Mouse (Mus musculus): Measurements from ENCODE around the gene Tdrd3. TPM values are rescaled to one million over a fixed set of nuclear protein-coding genes. Genes with fewer than 3 reads are reported as not detected.

Tdrd3 gene
- polyA plus RNA-seq, 1 experiment, result 4.9 TPM

- TF ChIP-seq CEBPB (IDR thresholded peaks at IDR 0.05; ENCODE audit: low read depth) (no peak), MYOD1 (IDR thresholded peaks at IDR 0.05; ENCODE audit: control insufficient read depth, insufficient read length, low read depth) (no peak), FOSL1 (IDR thresholded peaks at IDR 0.05; ENCODE audit: insufficient read depth, low read length, poor library complexity, severe bottlenecking) (no peak), USF1 (IDR thresholded peaks at IDR 0.05; ENCODE audit: low read depth) (no peak), CTCF (IDR thresholded peaks at IDR 0.05; ENCODE audit: control insufficient read depth, insufficient read depth, insufficient read length) (no peak), MAX (IDR thresholded peaks at IDR 0.05) (no peak), MYOG (IDR thresholded peaks at IDR 0.05; ENCODE audit: control insufficient read depth, extremely low read depth, insufficient read length) (no peak)
- Histone ChIP-seq H3K79me2 (ENCODE audit: control insufficient read depth, insufficient read depth) (peaks cover 83% of the 10 kb centered on the region), H3ac (ENCODE audit: control insufficient read depth, insufficient read length, low read depth) (no peak overlapping the region), H3K4me3 (ENCODE audit: insufficient read depth, poor library complexity, severe bottlenecking) (no peak overlapping the region), H3K36me3 (ENCODE audit: control insufficient read depth, insufficient read depth) (peaks cover 3% of the 10 kb centered on the region), H3K27me3 (ENCODE audit: control insufficient read depth, insufficient read depth, insufficient read length) (no peaks in the 10 kb centered on the region), H3K79me3 (ENCODE audit: low read depth) (peaks cover 64% of the 10 kb centered on the region)
These were observed 4.1 kb downstream of the Tdrd3 start for GRCm38 (mm10) chr14:87420576-87420975.

- no peaks in the 10 kb centered on the region for H3K27me3 ChIP-seq (ENCODE audit: control insufficient read depth, insufficient read depth, insufficient read length)
- H3K79me3 ChIP-seq (ENCODE audit: low read depth), result peaks cover 66% of the 10 kb centered on the region
- H3ac ChIP-seq (ENCODE audit: control insufficient read depth, insufficient read length, low read depth), result no peak overlapping the region
- H3K79me2 ChIP-seq (ENCODE audit: control insufficient read depth, insufficient read depth), result peaks cover 96% of the 10 kb centered on the region
- no peak overlapping the region for H3K4me3 ChIP-seq (ENCODE audit: insufficient read depth, poor library complexity, severe bottlenecking)
- peaks cover 3% of the 10 kb centered on the region for H3K36me3 ChIP-seq (ENCODE audit: control insufficient read depth, insufficient read depth)
- TF ChIP-seq USF1 (IDR thresholded peaks at IDR 0.05; ENCODE audit: low read depth) (no peak), MYOD1 (IDR thresholded peaks at IDR 0.05; ENCODE audit: control insufficient read depth, insufficient read length, low read depth) (no peak), FOSL1 (IDR thresholded peaks at IDR 0.05; ENCODE audit: insufficient read depth, low read length, poor library complexity, severe bottlenecking) (no peak), CTCF (IDR thresholded peaks at IDR 0.05; ENCODE audit: control insufficient read depth, insufficient read depth, insufficient read length) (no peak), MYOG (IDR thresholded peaks at IDR 0.05; ENCODE audit: control insufficient read depth, extremely low read depth, insufficient read length) (no peak), CEBPB (IDR thresholded peaks at IDR 0.05; ENCODE audit: low read depth) (no peak), MAX (IDR thresholded peaks at IDR 0.05) (no peak)
These were observed 6.0 kb downstream of the Tdrd3 start for GRCm38 (mm10) chr14:87422432-87422831.

- Histone ChIP-seq H3ac (ENCODE audit: control insufficient read depth, insufficient read length, low read depth) (no peak overlapping the region), H3K79me2 (ENCODE audit: control insufficient read depth, insufficient read depth) (peaks cover 95% of the 10 kb centered on the region), H3K4me3 (ENCODE audit: insufficient read depth, poor library complexity, severe bottlenecking) (no peak overlapping the region), H3K27me3 (ENCODE audit: control insufficient read depth, insufficient read depth, insufficient read length) (no peaks in the 10 kb centered on the region), H3K36me3 (ENCODE audit: control insufficient read depth, insufficient read depth) (no peaks in the 10 kb centered on the region), H3K79me3 (ENCODE audit: low read depth) (peaks cover 61% of the 10 kb centered on the region)
- TF ChIP-seq MYOG (IDR thresholded peaks at IDR 0.05; ENCODE audit: control insufficient read depth, extremely low read depth, insufficient read length), result no peak
- TF ChIP-seq MAX (IDR thresholded peaks at IDR 0.05), result no peak
- no peak for TF ChIP-seq MYOD1 (IDR thresholded peaks at IDR 0.05; ENCODE audit: control insufficient read depth, insufficient read length, low read depth)
- no peak for TF ChIP-seq CEBPB (IDR thresholded peaks at IDR 0.05; ENCODE audit: low read depth)
- TF ChIP-seq FOSL1 (IDR thresholded peaks at IDR 0.05; ENCODE audit: insufficient read depth, low read length, poor library complexity, severe bottlenecking), result no peak
- no peak for TF ChIP-seq CTCF (IDR thresholded peaks at IDR 0.05; ENCODE audit: control insufficient read depth, insufficient read depth, insufficient read length)
- TF ChIP-seq USF1 (IDR thresholded peaks at IDR 0.05; ENCODE audit: low read depth), result no peak
These were observed 10.0 kb downstream of the Tdrd3 start for GRCm38 (mm10) chr14:87426297-87426922.

- no peaks in the 10 kb centered on the region for H3K36me3 ChIP-seq (ENCODE audit: control insufficient read depth, insufficient read depth)
These were observed 10.6 kb downstream of the Tdrd3 start for GRCm38 (mm10) chr14:87427032-87427431.

GRCm38 (mm10) chr14:87427659-87428289, 11.3 kb downstream of the Tdrd3 start:
- H3K4me3 ChIP-seq (ENCODE audit: insufficient read depth, poor library complexity, severe bottlenecking), result no peak overlapping the region
- TF ChIP-seq MYOG (IDR thresholded peaks at IDR 0.05; ENCODE audit: control insufficient read depth, extremely low read depth, insufficient read length), result no peak
- no peak overlapping the region for H3ac ChIP-seq (ENCODE audit: control insufficient read depth, insufficient read length, low read depth)

More at GRCm38 (mm10) chr14:87427032-87427431, 10.6 kb downstream of the Tdrd3 start:
- no peaks in the 10 kb centered on the region for H3K27me3 ChIP-seq (ENCODE audit: control insufficient read depth, insufficient read depth, insufficient read length)
- no peak overlapping the region for H3K4me3 ChIP-seq (ENCODE audit: insufficient read depth, poor library complexity, severe bottlenecking)
- peaks cover 95% of the 10 kb centered on the region for H3K79me2 ChIP-seq (ENCODE audit: control insufficient read depth, insufficient read depth)
- TF ChIP-seq MYOG (IDR thresholded peaks at IDR 0.05; ENCODE audit: control insufficient read depth, extremely low read depth, insufficient read length) (no peak), MYOD1 (IDR thresholded peaks at IDR 0.05; ENCODE audit: control insufficient read depth, insufficient read length, low read depth) (no peak), CTCF (IDR thresholded peaks at IDR 0.05; ENCODE audit: control insufficient read depth, insufficient read depth, insufficient read length) (no peak)
- H3K79me3 ChIP-seq (ENCODE audit: low read depth), result peaks cover 61% of the 10 kb centered on the region
- H3ac ChIP-seq (ENCODE audit: control insufficient read depth, insufficient read length, low read depth), result no peak overlapping the region

More at GRCm38 (mm10) chr14:87427659-87428289, 11.3 kb downstream of the Tdrd3 start:
- Histone ChIP-seq H3K79me3 (ENCODE audit: low read depth) (peaks cover 59% of the 10 kb centered on the region), H3K79me2 (ENCODE audit: control insufficient read depth, insufficient read depth) (peaks cover 95% of the 10 kb centered on the region), H3K36me3 (ENCODE audit: control insufficient read depth, insufficient read depth) (no peaks in the 10 kb centered on the region), H3K27me3 (ENCODE audit: control insufficient read depth, insufficient read depth, insufficient read length) (no peaks in the 10 kb centered on the region)

Measured in C2C12 (cell line).